Mouse (Mus musculus) lung, embryonic 15.5 days (tissue): Measurements from ENCODE around the gene Akap2. TPM values are rescaled to one million over a fixed set of nuclear protein-coding genes. Genes with fewer than 3 reads are reported as not detected.

Source experiments
- ATAC-seq: fragments of 200-750 bp; cut with Nextera tagmentation; 2 replicates; pipeline ENCODE4 v1.8.0; 2017; ENCODE audit warnings: moderate number of reproducible peaks, borderline replicate concordance; ENCODE audit not compliant: low FRiP score, low TSS enrichment; ENCODE audit errors: extremely low read depth
- H3K27ac ChIP-seq: fragments of 300-500 bp; sonication (generic); 2 replicates; pipeline ENCODE4 v1.5.1; 2015; ENCODE audit warnings: moderate library complexity, mild to moderate bottlenecking, inconsistent platforms
- H3K27me3 ChIP-seq: fragments of 300-500 bp; sonication (generic); 2 replicates; pipeline ENCODE4 v1.6.1; 2015; ENCODE audit warnings: inconsistent platforms
- H3K36me3 ChIP-seq: fragments of 300-500 bp; sonication (generic); 2 replicates; pipeline ENCODE4 v1.6.1; 2015; ENCODE audit warnings: inconsistent platforms
- H3K4me1 ChIP-seq: fragments of 300-500 bp; sonication (generic); 2 replicates; pipeline ENCODE4 v1.6.1; 2015; ENCODE audit warnings: inconsistent platforms
- H3K4me2 ChIP-seq: fragments of 300-500 bp; sonication (generic); 2 replicates; pipeline ENCODE4 v1.6.1; 2015; ENCODE audit warnings: inconsistent platforms, mild to moderate bottlenecking, moderate library complexity
- H3K4me3 ChIP-seq: fragments of 300-500 bp; sonication (generic); 2 replicates; pipeline ENCODE4 v1.5.1; 2015; ENCODE audit warnings: mild to moderate bottlenecking, inconsistent platforms
- H3K9ac ChIP-seq: fragments of 300-500 bp; sonication (generic); 2 replicates; pipeline ENCODE4 v1.6.1; 2015; ENCODE audit warnings: inconsistent platforms
- H3K9me3 ChIP-seq: fragments of 300-500 bp; sonication (generic); 2 replicates; pipeline ENCODE4 v1.6.1; 2016; ENCODE audit warnings: inconsistent platforms
- WGBS: fragments of 180-500 bp; shearing (Covaris S2); methylation state at CpG from one replicate; pipeline ENCODE4 v1.1.7; 2015; 5-methylcytosine and 5-hydroxymethylcytosine counted together
- polyA plus RNA-seq: library from polyadenylated mRNA; unstranded; fragments of >200 nt; fragmentation: Nextera tagmentation; extraction: Ambion mirVana; gene quantifications from 2 replicates; pipeline ENCODE4 v1.2.1, GENCODE M21; 2015

Gene Akap2
- polyA plus RNA-seq, 1 experiment from 2014 or later = 47.0 TPM

GRCm38 (mm10) chr4:57826272-57826671, 108.8 kb downstream of the Akap2 start:
- Histone ChIP-seq H3K36me3 (no peaks in the 10 kb centered on the region), H3K27ac (no peak overlapping the region), H3K4me1 (peaks cover 21% of the 10 kb centered on the region), H3K27me3 (no peaks in the 10 kb centered on the region), H3K9me3 (no peaks in the 10 kb centered on the region), H3K4me3 (no peak overlapping the region), H3K4me2 (no peak overlapping the region), H3K9ac (no peak overlapping the region)
- ATAC-seq = no peak
- WGBS = 73% methylated on average over 7 of the region's 7 CpGs

DNA sequence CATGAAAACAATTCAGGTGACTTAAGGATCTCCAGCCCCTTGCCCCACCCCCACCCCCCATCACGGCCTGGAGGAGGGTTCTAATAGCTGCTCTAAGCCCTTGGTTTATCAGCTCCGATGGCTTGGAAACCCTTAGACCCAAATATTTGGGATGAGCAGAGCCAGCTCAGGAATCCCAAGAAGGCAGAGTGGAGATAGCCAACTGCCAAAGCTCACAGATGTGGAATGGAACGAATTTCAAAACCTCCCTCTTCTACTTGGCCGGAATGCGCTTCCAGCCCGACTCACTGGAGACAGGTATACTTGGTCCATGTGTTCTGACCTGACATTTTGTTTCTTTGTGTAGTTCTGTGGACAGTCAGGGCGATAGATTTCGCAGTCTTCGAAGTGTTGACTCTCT, 111.7 kb downstream of the Akap2 start:
- peaks cover 30% of the 10 kb centered on the region for H3K4me1 ChIP-seq
- H3K4me3 ChIP-seq = no peak overlapping the region
- H3K27me3 ChIP-seq = no peaks in the 10 kb centered on the region
- no peaks in the 10 kb centered on the region for H3K36me3 ChIP-seq
- no peak overlapping the region for H3K27ac ChIP-seq
- ATAC-seq = no peak
- WGBS = 60% methylated on average over 9 of the region's 9 CpGs
- H3K9ac ChIP-seq = no peak overlapping the region
- H3K4me2 ChIP-seq = no peak overlapping the region
- H3K9me3 ChIP-seq = no peaks in the 10 kb centered on the region

DNA sequence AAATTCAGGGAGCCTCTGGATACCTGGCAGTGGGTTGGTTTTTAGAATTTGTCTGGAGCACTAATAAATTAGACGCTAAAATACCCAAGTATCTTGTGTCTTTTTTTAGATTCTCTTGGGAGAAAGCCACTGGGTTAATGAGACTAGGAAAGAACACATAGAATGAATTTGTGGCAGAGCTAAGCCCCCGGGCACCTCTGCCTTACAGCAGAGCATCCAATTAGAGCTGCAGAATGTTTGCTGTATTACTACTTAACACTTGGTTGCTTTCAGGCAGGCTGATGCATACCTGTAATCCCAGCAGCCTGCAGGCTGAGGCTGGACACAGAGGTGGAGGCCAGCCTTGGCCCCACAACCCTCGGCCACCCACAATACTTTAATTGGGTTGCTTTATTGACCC, 112.3 kb downstream of the Akap2 start:
- no peak overlapping the region for H3K27ac ChIP-seq
- H3K36me3 ChIP-seq = no peaks in the 10 kb centered on the region
- WGBS = 79% methylated on average over 3 of the region's 3 CpGs
- no peak overlapping the region for H3K9ac ChIP-seq
- no peaks in the 10 kb centered on the region for H3K9me3 ChIP-seq
- H3K4me3 ChIP-seq = no peak overlapping the region
- no peak for ATAC-seq
- no peak overlapping the region for H3K4me2 ChIP-seq
- no peaks in the 10 kb centered on the region for H3K27me3 ChIP-seq
- H3K4me1 ChIP-seq = peaks cover 34% of the 10 kb centered on the region

GRCm38 (mm10) chr4:57832318-57832717, 114.9 kb downstream of the Akap2 start:
- Histone ChIP-seq H3K36me3 (no peaks in the 10 kb centered on the region), H3K27me3 (no peaks in the 10 kb centered on the region), H3K27ac (0 out of 2 replicates have a peak overlapping the region, but pooled peaks have one; percentile 1), H3K9ac (no peak overlapping the region), H3K4me3 (no peak overlapping the region), H3K4me2 (no peak overlapping the region), H3K9me3 (no peaks in the 10 kb centered on the region), H3K4me1 (peaks cover 38% of the 10 kb centered on the region)
- no peak for ATAC-seq
- 35% methylated on average over 7 of the region's 7 CpGs for WGBS

DNA sequence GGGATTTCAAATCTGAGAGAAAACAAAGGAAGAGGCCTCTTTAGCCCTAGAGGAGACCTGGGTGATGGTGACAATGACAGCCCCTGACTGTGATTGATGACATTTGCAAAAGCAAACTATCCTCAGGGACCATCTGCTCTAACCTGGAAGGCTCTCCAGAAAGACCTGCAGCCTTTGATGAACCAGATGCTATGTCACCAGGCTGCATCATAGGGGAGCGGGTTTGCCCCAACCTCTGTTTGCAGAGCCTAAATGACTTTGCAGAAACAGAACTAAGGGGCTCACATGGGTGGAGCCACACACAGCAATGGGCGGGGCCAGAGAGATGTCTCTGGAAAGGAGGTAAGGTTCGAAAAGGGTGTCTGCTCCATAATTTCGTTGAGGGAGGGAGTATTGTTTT, 115.6 kb downstream of the Akap2 start:
- 53% methylated on average over 4 of the region's 4 CpGs for WGBS
- H3K27me3 ChIP-seq = no peaks in the 10 kb centered on the region
- H3K27ac ChIP-seq = no peak overlapping the region
- H3K4me2 ChIP-seq = no peak overlapping the region
- H3K9ac ChIP-seq = no peak overlapping the region
- no peak for ATAC-seq
- H3K4me1 ChIP-seq = peaks cover 38% of the 10 kb centered on the region
- H3K36me3 ChIP-seq = no peaks in the 10 kb centered on the region
- H3K9me3 ChIP-seq = no peaks in the 10 kb centered on the region
- no peak overlapping the region for H3K4me3 ChIP-seq

GRCm38 (mm10) chr4:57834141-57834540, 116.7 kb downstream of the Akap2 start:
- 35% methylated on average over 4 of the region's 4 CpGs for WGBS

DNA sequence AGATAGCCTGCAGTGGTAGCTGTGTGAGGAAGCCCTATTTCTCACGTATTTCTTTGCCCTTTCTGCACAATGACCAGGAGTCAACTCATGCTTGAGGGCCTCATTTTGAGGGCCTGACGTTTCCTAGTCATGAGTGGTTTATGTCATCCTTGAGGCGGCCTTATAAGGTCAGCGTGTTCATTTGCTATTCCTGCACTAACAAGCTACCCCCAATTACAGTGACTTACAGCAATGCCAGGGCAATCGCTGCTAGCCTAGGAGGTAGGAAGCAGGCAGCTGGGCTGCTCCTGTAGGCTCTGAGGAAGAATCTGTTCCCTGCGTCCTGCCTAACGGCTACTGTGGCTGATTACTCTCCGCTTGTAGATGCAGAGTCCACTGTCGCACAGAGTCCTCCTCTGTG, 119.6 kb downstream of the Akap2 start:
- ATAC-seq = no peak
- H3K27ac ChIP-seq = no peak overlapping the region
- no peak overlapping the region for H3K9ac ChIP-seq

More at GRCm38 (mm10) chr4:57834141-57834540, 116.7 kb downstream of the Akap2 start:
- Histone ChIP-seq H3K27me3 (no peaks in the 10 kb centered on the region), H3K27ac (peak overlapping the region; percentile 66), H3K4me3 (no peak overlapping the region), H3K4me1 (peaks cover 36% of the 10 kb centered on the region), H3K9ac (no peak overlapping the region), H3K36me3 (no peaks in the 10 kb centered on the region), H3K4me2 (no peak overlapping the region), H3K9me3 (no peaks in the 10 kb centered on the region)
- peak; percentile 67 for ATAC-seq

DNA sequence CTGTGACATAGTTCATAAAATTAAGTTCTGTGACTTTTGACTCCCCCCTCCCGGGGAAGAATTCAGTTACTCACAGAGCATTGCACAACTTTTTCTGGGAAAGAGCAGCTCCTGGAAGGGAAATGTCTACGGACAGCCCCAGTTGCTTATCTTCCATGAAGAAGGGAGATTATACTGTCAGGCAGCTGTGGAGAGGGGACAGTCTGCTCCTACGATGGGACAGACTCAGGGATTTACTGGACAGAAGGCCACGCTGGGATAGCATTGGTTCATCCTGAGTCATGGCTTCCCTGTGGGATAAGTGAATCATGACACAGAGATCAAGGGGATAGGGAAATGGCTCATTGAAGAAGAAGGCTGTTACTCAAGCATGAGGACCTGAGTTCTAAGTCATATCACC, 121.9 kb downstream of the Akap2 start:
- H3K36me3 ChIP-seq = no peaks in the 10 kb centered on the region
- peak; percentile 10; the same call in 1 of the 2 replicates for ATAC-seq
- H3K27me3 ChIP-seq = no peaks in the 10 kb centered on the region
- H3K4me2 ChIP-seq = no peak overlapping the region
- peaks cover 29% of the 10 kb centered on the region for H3K4me1 ChIP-seq
- no peak overlapping the region for H3K9ac ChIP-seq
- no peaks in the 10 kb centered on the region for H3K9me3 ChIP-seq
- WGBS = 42% methylated on average over 4 of the region's 4 CpGs
- H3K4me3 ChIP-seq = no peak overlapping the region
- H3K27ac ChIP-seq = peak overlapping the region; percentile 43; the same call in 1 of the 2 replicates

More for the DNA sequence above, 119.6 kb downstream of the Akap2 start:
- H3K27me3 ChIP-seq = no peaks in the 10 kb centered on the region
- 67% methylated on average over 9 of the region's 9 CpGs for WGBS
- H3K36me3 ChIP-seq = no peaks in the 10 kb centered on the region
- no peak overlapping the region for H3K4me3 ChIP-seq
- H3K4me2 ChIP-seq = no peak overlapping the region
- no peaks in the 10 kb centered on the region for H3K9me3 ChIP-seq
- H3K4me1 ChIP-seq = peaks cover 39% of the 10 kb centered on the region

DNA sequence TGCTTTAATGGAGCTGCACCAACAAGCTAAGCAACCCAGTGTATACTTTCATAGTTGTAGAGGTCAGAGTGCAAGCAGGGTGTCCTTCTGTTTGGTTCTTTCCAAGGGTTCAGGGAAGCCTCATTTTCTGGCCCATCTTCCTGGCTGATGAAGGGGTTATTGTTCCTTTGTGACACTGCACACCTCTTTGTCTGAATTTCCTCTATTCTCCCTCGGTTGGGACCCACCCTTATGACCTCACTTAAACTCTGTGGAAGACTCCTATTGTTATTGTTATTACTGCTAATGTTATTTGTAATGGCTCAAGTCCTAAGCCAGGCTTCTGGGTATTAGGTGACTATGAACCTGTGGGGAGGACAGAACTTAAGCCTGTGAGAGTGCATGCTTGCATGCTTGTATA, 124.5 kb downstream of the Akap2 start:
- Histone ChIP-seq H3K4me1 (peaks cover 50% of the 10 kb centered on the region), H3K9me3 (no peaks in the 10 kb centered on the region), H3K27ac (no peak overlapping the region), H3K4me2 (no peak overlapping the region), H3K27me3 (no peaks in the 10 kb centered on the region), H3K4me3 (no peak overlapping the region), H3K36me3 (no peaks in the 10 kb centered on the region), H3K9ac (no peak overlapping the region)
- ATAC-seq = no peak
- 63% methylated on average over 1 of the region's 1 CpGs for WGBS

GRCm38 (mm10) chr4:57842472-57843305, 125.2 kb downstream of the Akap2 start:
- H3K27ac ChIP-seq = peak overlapping the region; percentile 16; the same call in 1 of the 2 replicates
- no peaks in the 10 kb centered on the region for H3K36me3 ChIP-seq
- H3K4me3 ChIP-seq = no peak overlapping the region
- no peak overlapping the region for H3K4me2 ChIP-seq
- 54% methylated on average over 11 of the region's 11 CpGs for WGBS
- H3K9ac ChIP-seq = no peak overlapping the region
- no peaks in the 10 kb centered on the region for H3K9me3 ChIP-seq
- no peaks in the 10 kb centered on the region for H3K27me3 ChIP-seq
- peaks cover 54% of the 10 kb centered on the region for H3K4me1 ChIP-seq
- no peak for ATAC-seq

GRCm38 (mm10) chr4:57845031-57845431, 127.6 kb downstream of the Akap2 start:
- peak; percentile 91 for ATAC-seq
- Histone ChIP-seq H3K36me3 (peaks cover under 1% of the 10 kb centered on the region; the same call in 1 of the 2 replicates), H3K9ac (peak overlapping the region; percentile 54), H3K27me3 (no peaks in the 10 kb centered on the region), H3K27ac (peak overlapping the region; percentile 93), H3K4me3 (peak overlapping the region; percentile 44), H3K9me3 (no peaks in the 10 kb centered on the region), H3K4me2 (peak overlapping the region; percentile 66), H3K4me1 (peaks cover 62% of the 10 kb centered on the region)
- WGBS = under 1% methylated on average over 10 of the region's 10 CpGs

DNA sequence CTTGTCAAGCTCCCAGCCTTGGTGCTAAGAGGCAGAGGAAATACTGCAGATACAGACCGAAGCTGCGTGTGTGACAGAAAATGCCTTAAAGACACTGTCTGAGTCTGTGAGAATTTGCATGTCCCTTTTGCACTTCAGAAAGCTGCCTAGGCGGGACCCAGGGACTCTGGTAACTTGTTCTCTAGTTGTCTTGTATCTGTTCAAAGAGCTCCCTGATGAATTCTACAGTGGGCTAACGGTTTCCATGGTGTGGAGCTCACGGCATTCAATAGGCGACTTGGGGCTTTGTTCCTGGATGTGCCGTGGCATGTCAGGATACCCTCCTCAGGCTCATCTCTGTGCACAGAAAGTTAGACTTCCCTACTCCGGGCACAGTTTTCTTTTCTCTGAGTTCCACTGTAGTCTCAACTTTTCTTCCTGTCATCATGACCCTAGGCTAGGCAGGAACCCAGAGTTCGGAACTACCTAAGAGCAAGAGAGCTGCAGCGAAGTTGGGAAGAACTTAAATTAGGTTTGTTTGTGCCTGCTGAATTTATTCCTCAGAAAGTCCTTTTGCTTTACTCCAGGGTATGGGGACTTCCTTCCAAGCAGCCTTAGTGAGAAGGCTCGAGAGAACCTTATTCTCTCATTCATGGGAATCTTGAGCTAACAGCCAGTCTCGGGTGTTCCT, 128.2 kb downstream of the Akap2 start:
- Histone ChIP-seq H3K4me2 (peak overlapping the region; percentile 66), H3K27ac (peak overlapping the region; percentile 93), H3K27me3 (no peaks in the 10 kb centered on the region), H3K4me1 (peaks cover 60% of the 10 kb centered on the region), H3K36me3 (peaks cover 4% of the 10 kb centered on the region; the same call in 1 of the 2 replicates), H3K9me3 (no peaks in the 10 kb centered on the region), H3K4me3 (peak overlapping the region; percentile 44), H3K9ac (peak overlapping the region; percentile 54)
- 16% methylated on average over 12 of the region's 12 CpGs for WGBS
- ATAC-seq = no peak
